Mouse (Mus musculus): ENCODE measurements around the gene Fgfr3.

DNA sequence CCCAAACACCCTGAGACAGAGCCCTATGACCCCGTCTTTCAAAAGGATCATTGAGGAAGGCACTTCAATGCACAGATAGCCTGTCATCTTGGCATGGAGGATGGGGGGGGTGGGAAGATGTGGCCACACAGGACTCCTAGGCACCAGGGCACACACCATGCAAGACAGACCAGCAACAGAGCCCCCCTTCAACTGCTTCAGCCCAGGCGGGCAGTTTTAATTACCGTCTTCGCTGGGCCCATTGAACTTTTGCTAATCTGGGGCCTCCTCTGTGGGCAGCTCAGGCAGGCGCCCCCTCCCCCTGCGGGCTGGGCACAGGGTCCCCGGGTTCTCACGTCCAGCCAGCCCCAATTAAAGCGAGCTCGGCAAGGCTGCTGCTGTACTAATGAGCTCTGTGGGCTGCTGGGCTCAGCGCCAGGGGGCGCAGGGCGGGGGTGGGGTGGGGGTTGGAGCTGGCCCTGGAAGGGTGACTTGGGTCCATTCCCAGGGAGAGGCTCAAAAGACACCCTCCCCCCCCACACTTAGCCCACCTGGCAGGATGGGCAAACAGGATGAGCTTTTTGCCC, 23.4 kb upstream of the Fgfr3 start:
- TF ChIP-seq CTCF (IDR thresholded peaks at IDR 0.05; ENCODE audit: control insufficient read depth, insufficient read depth, insufficient replicate concordance, low read depth, low read length) = no peak
- no peak for TF ChIP-seq POLR2A (IDR thresholded peaks at IDR 0.05; ENCODE audit: control insufficient read depth, low read depth, low read length)

All from testis, adult 2 months (tissue).